Mouse (Mus musculus): ENCODE data around the gene Arl13b.

DNA sequence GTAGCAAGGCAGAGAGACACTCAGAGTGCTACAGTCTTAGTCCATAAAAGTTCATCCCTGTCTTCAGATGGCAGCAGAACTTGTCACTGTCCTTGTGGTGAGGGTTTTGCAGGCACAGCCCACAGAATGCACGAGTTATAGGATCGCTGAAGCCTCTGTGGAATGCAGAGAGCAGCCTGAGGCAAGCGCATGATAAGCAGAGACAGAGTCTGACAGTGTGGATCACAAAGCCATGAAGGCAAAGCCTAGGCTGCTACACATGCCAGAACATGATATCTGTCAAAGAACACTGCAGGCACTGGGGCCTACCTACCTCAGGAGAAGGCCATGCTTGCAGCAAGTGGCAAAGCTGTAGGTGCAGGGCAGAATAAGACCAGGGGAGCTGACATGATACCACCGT lies 47.4 kb downstream of the Arl13b start:
- no peak for TF ChIP-seq POLR2A (IDR thresholded peaks at IDR 0.05; ENCODE audit: control insufficient read depth, extremely low read depth, insufficient read depth, low read length, poor library complexity)
- TF ChIP-seq CTCF (IDR thresholded peaks at IDR 0.05; ENCODE audit: borderline replicate concordance, control insufficient read depth, extremely low read depth, insufficient read depth, low read length, poor library complexity): no peak
